Mouse (Mus musculus) sigmoid colon, adult 10 weeks (tissue): Measurements from ENCODE around the gene Gm10553. TPM values are rescaled to one million over a fixed set of nuclear protein-coding genes. Genes with fewer than 3 reads are reported as not detected.

Source experiments
- polyA plus RNA-seq: library from polyadenylated mRNA; stranded (reverse); fragments of 350-450 nt; fragmentation: Illumina TruSeq; extraction: RNeasy Lipid Tissue Mini Kit (QIAGEN cat#74804); gene quantifications from one replicate; pipeline ENCODE4 v1.2.3, GENCODE M21; 2014; ENCODE audit warnings: low read depth, low replicate concordance

Gm10553 gene
- not detected for polyA plus RNA-seq

DNA sequence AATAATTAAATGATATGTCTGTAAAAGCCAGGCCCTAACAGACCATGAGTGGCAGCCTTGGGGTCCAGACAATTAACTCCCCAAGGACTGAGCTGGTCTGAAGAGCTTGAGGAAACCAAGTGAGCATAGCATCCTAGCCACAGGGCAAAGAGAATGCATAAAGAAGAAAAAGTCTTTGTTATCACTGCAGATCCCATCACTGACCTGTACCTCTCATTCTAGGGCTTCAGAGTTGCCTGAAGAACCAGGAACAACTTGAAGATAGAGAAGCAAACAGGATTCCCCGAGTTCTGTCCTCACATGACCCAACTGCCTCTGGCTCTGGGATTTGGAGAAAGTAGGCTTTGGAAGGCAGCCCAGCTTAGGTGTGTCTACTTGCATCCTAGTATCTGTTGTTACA is at the start of gene Gm10553:
Gene Gm10553 (plus strand): TSS at position 301 of the 400 bp plus-strand sequence.

DNA sequence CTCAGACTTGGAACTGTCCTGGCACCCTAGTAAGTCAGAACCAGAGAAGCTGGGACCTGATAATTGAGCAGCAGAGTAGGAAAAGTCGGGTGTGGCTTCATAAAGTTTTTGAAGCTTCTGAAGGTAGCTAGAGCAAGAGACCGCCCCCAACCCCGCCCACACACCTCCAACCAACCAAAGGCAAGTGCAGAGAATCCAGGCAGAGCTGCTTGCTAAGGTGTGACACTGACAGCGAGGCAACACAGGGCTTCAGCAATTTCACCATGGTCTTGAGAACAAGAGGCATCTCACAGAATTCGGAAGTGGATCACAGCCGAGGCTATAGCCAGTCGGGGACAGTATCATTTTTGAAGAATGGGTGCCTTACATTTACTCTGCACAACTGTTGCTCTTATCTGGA is 9.8 kb downstream of the Gm10553 start, which contains the start of gene A530032D15Rik:
Gene A530032D15Rik (minus strand): TSS at position 101 of the 400 bp plus-strand sequence.

Other genes starting within 250 kb of the Gm10553 start
- not detected for gene Slc16a14, start 165.0 kb upstream of the Gm10553 start, polyA plus RNA-seq
- 0.66 TPM for gene A530032D15Rik, start 9.7 kb downstream of the Gm10553 start, polyA plus RNA-seq
- gene C130026I21Rik, start 170.4 kb downstream of the Gm10553 start, polyA plus RNA-seq = 9.6 TPM